Mouse (Mus musculus): Measurements from ENCODE around the gene Npepl1.

- TF ChIP-seq EP300 (optimal IDR thresholded peaks at IDR 0.05) (no peak), CTCF (IDR thresholded peaks at IDR 0.05; ENCODE audit: low read depth) (no peak)
Measured at GRCm38 (mm10) chr2:174075072-174075570, 35.0 kb upstream of the Npepl1 start.
